Mouse (Mus musculus) T-helper 17 cell (primary cell): ENCODE results near the gene Plin4.

Source experiments
- in situ Hi-C, 2 experiments: fragments of 300-600 bp; cut with MboI, MseI; formaldehyde crosslinking; loops; 1 replicate in 1 of 2; 2 replicates in 1 of 2; pipeline ENCODE4 v1.15.1; 2025; ENCODE audit warnings: high pct_unique_total_duplicates in 2 of 2

Plin4 gene

GRCm38 (mm10) chr17:56109219-56110051 lies at the start of gene Plin4:
Gene Plin4, minus strand, starts transcription at chr17:56109803.
- in situ Hi-C loops, result no loop called here

- in situ Hi-C loops, result no loop called here
Measured at GRCm38 (mm10) chr17:56153643-56154042, 44.0 kb upstream of the Plin4 start.

- in situ Hi-C loops, result no loop called here
Measured at GRCm38 (mm10) chr17:56149897-56150296, 40.3 kb upstream of the Plin4 start.

GRCm38 (mm10) chr17:56148790-56149618 lies 39.4 kb upstream of the Plin4 start:
- in situ Hi-C loops, result no loop called here

- in situ Hi-C loops, result no loop called here
Measured at GRCm38 (mm10) chr17:56148280-56148679, 38.7 kb upstream of the Plin4 start.

- in situ Hi-C loops, result no loop called here
Measured at GRCm38 (mm10) chr17:56147420-56147819, 37.8 kb upstream of the Plin4 start.

- in situ Hi-C loops, result no loop called here
Measured at GRCm38 (mm10) chr17:56146131-56146530, 36.5 kb upstream of the Plin4 start.

- in situ Hi-C loops, result no loop called here
Measured at GRCm38 (mm10) chr17:56144546-56144945, 34.9 kb upstream of the Plin4 start.

- in situ Hi-C loops, result no loop called here
Measured at GRCm38 (mm10) chr17:56141702-56142605, 32.4 kb upstream of the Plin4 start.

- in situ Hi-C loops, result no loop called here
Measured at GRCm38 (mm10) chr17:56139858-56140595, 30.4 kb upstream of the Plin4 start, which contains the start of gene Sema6b. Gene Sema6b, minus strand, starts transcription at chr17:56140343.

GRCm38 (mm10) chr17:56139355-56139754 lies 29.8 kb upstream of the Plin4 start:
- in situ Hi-C loops, result no loop called here

- in situ Hi-C loops, result no loop called here
Measured at GRCm38 (mm10) chr17:56137839-56138613, 28.4 kb upstream of the Plin4 start.

- in situ Hi-C loops, result no loop called here
Measured at GRCm38 (mm10) chr17:56136558-56136957, 27.0 kb upstream of the Plin4 start.

- in situ Hi-C loops, result loop anchor here in 1 of 2 experiments (5.0 kb wide), 1 partner anchor 123 kb away; the partner anchor contains the start of gene Fem1a
Measured at GRCm38 (mm10) chr17:56134463-56134971, 24.9 kb upstream of the Plin4 start.

- in situ Hi-C loops, result loop anchor here in 1 of 2 experiments (5.0 kb wide), 1 partner anchor 124 kb away; the partner anchor contains the start of gene Fem1a
Measured at GRCm38 (mm10) chr17:56133457-56134363, 24.1 kb upstream of the Plin4 start.

- in situ Hi-C loops, result loop anchor here in 1 of 2 experiments (5.0 kb wide), 1 partner anchor 125 kb away; the partner anchor contains the start of gene Fem1a
Measured at GRCm38 (mm10) chr17:56132661-56133060, 23.1 kb upstream of the Plin4 start.

- in situ Hi-C loops, result loop anchor here in 1 of 2 experiments (5.0 kb wide), 1 partner anchor 125 kb away; the partner anchor contains the start of gene Fem1a
Measured at GRCm38 (mm10) chr17:56131814-56132213, 22.2 kb upstream of the Plin4 start.

- in situ Hi-C loops, result loop anchor here in 1 of 2 experiments (5.0 kb wide), 1 partner anchor 126 kb away; the partner anchor contains the start of gene Fem1a
Measured at GRCm38 (mm10) chr17:56131136-56131535, 21.5 kb upstream of the Plin4 start.
